Mouse (Mus musculus) naive thymus-derived CD4-positive, alpha-beta T cell, adult 2 months (primary cell): ENCODE data around the gene BC028528.
"Not testable (repeated sequence)": the region's sequence is repeated elsewhere in the genome, so short reads cannot be mapped to it uniquely, and the experiment has no call there.

Experiments used
- DNase-seq: peaks from one replicate; pipeline ENCODE4 v3.0.0-alpha.2; 2011; ENCODE audit warnings: low read depth

The BC028528 gene

DNA sequence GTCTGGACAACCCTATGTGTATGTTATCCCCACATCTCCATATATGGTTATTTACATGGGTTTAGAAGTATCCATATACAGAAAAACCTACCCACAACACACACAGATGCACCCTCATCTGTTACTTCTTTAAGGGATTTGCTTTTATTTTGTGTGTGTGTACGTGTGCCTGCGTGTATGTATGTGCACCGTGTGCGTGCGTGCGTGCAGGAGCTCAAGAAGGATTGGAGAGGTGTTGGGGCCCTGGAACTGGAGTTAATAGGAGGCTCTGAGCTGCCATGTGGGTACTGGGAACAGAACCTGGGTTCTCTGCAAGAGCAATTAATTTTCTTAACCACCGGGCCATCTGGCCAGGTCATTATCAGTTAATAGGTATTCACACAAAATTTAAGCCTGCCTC lies 19.8 kb downstream of the BC028528 start:
- no peak for DNase-seq

DNA sequence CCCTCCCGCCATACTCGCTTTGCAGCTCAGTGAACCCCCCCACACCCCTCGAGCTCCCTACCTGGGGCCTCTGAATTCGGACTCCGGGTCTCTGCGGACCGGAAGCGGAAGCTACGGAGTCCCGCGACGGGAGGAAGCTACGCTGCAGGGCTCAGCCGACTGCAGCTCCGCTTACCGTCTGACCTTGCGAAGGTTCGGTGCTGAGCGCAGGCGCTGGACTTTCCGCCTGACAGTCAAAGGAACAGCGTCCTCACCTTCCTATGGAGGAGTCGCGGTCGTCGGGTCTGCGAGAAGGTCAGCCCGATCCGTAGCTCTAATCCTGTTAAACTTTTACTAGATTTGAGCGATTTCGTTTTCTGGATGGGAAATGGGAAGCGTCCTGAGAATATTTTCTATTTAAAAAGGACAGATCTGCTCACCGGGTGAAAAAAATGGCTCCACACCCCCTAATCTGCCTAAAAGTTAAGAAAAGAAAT lies 20.4 kb downstream of the BC028528 start, which contains the start of gene Mrps21:
Gene Mrps21, minus strand, starts transcription at position 128 of the 476 bp plus-strand sequence.
- peak; percentile 80 for DNase-seq

DNA sequence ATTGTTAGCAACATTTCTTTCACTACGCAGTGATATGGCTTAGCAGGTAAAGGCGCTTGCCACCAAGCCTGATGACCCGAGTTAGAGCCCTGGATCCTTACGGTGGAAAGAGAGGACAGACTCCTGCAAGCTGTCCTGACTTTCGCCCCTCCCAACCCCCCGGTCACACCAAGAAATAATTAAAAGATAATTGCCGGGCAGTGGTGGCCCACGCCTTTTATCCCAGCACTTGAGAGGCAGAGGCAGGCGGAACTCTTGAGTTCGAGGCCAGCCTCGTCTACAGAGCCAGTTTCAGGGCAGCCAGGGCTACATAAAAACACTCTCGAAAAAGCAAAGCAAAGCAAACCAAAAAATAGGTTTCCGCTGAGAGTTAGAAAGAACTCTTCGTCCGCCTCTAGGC lies 20.8 kb downstream of the BC028528 start:
- DNase-seq = no peak

DNA sequence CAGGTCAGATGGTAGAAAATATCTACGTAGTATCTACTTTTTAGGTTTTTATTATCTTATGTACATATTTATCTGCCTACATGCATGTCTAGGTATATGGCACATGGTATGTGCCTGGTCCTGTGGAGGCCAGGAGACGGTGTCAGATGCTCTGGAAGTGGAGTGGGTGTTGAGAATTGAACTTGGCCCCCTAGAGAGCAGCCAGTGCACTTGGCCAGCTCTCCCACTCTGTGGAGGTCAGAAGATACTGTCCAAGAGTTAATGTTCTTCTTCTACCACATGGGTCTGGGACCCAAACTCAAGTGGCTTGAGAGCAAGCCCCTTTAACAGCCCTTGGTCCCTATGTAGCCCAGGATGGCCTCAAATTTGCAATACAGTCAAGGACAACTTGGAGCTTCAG lies 24.4 kb downstream of the BC028528 start:
- no peak for DNase-seq

DNA sequence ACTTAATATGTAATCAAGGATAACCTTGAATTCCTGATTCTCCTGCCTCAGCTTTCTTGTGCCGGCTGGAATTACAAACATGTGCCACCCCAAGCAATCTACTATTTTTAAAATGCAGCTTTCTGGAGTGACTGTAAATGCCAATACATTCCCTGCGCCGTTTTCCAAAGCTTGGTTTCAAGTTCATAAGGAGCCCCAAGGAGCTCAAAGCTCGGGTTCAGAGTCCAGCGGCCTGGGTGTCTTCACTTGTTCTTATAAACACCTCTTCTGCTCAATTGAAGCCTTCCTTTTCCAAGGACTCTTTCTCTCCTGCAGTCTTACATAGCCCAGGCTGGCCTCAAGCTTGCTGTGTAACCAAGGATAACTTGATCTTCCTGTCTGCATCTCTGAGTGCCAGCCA lies 25.7 kb downstream of the BC028528 start:
- no peak for DNase-seq

DNA sequence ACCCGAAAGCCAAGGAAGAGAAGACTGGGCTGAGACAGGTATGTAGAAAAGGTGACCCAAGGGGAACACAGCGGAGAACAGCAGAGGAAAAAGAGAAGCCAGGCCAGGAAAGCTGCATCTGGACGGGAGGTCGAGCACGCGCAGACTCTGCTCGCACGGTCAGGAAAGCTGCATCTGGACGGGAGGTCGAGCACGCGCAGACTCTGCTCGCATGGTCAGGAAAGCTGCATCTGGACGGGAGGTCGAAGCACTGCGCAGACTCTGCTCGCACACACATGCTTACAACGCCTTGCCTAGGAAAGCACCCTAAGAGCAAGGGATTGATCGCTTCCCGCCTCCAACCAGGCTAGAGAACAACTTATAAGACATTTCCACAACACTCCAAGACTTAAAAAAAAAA lies 26.2 kb downstream of the BC028528 start:
- no peak for DNase-seq

DNA sequence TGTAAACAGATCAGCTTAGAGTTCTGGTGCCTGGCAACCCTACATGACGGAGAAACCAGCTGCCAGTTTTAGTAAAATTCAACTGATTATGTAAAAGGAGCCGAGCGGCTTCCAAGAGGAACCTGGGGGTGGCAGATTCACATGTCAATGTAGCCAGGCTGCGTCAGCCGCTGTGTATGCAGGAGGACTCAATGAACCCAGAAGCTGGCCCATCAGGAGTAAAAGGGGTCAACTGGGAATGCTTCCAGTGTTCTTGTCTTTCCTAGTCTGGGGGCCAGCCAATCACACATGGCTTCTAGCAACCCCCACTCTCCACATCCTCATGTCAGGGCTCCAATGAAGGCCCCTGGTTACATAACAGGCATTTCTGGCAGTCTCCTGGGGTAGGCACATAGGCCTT lies 26.8 kb downstream of the BC028528 start:
- DNase-seq = no peak

DNA sequence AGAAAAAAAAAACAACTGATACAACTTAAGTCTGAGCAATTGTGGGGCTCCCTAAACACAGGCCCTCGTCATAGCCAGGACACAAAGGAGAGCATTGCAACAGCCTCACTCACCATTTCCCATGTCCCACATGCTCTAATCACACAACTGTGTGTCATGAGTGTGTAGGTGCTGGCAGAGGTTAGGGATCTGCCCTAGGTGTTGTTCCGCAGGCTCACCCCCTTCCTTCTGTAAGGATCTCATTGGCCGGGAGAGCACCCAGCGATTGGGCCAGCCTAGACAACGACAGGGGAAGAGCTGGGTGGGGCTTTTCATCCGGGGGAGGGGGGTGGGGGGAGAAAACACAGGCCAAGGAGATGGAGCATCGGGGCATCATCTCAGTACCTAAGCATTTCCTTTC lies 28.2 kb downstream of the BC028528 start:
- DNase-seq = no peak

DNA sequence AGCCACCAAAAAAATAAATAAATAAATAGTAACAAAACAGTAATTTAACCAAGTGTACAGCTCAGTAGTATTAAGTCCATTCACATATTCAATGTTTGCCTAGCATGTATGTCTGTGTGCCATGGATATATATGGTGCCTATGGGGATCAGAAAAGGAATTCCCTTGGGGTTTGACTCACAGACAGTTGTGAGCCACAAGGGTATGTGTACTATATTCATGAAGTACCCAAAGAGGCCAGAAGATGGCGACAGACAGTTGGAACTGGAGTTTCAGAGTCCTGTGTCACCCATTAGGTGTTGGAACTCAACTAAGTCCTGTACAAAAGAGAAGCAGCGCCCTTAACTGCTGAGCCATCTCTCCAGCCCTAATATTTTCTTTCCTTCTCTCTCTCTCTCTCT lies 30.0 kb downstream of the BC028528 start:
- peak; percentile 92 for DNase-seq

DNA sequence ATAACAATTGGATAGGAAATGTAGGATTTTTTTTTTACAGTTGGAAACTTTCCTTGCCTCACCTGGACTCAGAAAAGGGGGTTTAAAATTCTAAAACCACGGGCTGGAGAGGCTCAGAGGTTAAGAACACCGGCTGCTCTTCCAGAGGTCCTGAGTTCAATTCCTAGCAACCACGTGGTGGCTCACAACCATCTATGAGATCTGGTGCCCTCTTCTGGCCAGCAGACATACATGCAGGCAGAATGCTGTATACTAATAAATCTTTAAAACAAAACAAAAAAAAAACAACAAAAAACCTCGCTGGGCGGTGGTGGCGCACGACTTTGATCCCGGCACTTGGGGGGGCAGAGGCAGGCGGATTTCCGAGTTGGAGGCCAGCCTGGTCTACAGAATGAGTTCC lies 30.6 kb downstream of the BC028528 start:
- DNase-seq = peak; percentile 67

DNA sequence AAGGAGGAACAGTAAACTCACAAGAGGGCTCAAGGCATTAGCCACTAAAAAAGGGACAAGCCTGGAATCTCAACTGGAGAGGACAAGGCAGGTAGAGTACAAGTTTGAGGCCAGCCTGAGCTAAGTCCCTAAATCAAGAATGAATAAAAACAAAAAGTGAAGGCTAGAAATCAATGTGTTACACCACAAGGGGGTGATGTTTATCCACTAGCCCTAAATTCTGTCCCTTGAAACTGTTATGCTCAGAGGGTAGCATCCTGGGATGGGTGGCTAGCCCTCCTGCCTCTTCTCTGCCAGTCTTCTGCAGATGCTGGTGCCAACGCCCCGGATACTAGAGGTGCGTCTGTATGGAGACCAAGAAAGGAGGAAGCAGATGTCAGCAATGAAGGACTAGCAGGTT lies 31.5 kb downstream of the BC028528 start:
- peak; percentile 53 for DNase-seq

DNA sequence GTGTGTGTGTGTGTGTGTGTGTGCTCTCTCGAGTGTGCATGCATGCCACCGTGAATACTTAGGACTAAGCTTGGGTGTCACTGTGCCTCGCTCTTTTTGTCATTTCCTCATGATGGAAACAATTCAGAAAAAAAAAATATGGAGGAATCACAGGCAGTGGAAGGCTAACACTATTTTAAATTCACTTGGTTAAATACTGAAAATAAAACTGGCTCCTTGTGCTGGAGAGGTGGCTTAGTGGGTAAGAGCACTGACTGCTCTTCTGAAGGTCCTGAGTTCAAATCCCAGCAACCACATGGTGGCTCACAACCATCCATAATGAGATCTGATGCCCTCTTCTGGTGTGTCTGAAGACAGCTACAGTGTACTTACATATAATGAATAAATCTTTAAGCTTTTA lies 33.5 kb downstream of the BC028528 start:
- DNase-seq = not testable (repeated sequence)

DNA sequence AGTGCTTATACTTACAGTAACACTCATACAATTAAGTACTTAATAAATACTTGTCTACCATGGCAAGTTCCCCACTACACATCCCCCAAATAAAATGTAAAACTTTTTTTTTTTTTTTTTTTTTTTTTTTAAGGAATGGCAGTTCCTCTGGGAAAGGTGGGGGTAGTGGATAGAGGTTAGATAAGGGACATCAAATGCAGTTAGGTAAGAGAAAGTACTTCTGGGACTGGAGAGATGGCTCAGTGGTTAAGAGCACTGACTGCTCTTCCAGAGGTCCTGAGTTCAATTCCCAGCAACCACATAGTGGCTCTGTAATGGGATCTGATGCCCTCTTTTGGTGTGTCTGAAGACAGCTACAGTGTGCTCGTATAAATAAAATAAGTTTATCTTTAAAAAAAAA lies 34.8 kb downstream of the BC028528 start:
- DNase-seq = not testable (repeated sequence)

DNA sequence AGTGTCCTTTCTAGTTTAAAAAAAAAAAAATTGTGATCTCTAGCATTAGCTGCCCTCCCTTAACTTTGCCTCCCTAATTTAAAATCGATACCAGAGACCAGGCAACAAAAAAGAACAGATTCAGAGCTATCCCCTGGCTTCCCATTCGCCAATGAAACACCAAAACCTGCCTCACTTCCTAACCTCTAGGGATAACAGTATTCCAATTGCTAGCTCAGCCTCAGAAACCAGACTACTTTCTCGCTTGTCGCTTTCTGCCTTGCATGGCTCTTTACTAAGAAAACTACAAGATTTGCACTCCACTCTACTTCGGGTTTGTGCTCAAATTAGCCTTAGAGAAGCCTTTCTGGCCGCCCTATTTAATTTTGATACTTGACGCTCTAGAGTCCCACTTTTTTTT lies 35.7 kb downstream of the BC028528 start:
- no peak for DNase-seq

DNA sequence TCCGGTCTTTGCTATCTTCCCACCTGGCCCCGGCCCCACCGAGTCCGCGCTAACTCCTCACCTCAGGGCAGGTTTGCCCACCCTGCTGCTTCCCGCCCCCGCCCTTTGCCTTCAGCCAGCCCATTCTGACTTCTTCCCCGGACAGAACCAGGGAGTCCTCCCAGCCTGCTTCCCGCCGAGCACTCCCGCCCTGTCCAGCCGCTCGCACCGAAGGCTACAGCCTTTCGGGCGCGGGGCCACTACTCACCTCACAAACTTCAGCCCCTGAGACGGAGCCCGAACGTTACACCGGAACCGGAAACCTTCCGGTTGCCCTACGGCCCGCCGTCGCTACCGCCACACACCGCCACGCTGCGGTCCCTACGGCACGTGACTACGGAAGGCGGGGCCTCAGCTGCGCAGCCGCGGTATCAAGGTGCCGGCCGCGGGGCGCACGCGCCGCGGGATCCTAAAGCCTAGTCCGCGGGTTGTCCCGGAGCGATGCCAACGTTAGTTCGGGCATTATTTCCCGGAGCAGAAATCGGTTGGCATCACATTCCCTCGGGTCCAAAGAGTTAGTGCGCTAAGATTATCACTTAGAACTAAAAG lies 36.2 kb downstream of the BC028528 start, which contains the start of gene Prpf3:
Gene Prpf3, minus strand, starts transcription at position 384 of the 588 bp plus-strand sequence.
- peak; percentile 94 for DNase-seq

DNA sequence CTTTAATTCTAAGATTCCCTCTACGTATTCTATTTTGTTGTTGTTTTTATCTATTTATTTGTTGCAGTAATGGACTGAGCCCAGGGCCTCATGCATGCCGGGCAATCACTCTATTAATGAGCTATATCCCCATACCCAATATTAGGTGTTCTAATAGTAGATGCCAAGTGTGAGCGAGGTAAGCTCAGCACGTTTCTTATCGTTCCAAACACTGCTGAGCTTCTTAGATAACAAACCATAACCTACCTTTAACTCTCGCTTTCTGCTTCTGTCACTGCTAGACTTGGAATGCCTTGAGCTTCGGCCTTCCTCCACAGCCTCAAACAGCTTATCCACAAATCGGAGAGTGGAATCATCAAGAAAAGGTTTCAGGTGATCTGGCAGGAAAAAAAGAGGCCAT lies 40.5 kb downstream of the BC028528 start:
- DNase-seq = no peak

DNA sequence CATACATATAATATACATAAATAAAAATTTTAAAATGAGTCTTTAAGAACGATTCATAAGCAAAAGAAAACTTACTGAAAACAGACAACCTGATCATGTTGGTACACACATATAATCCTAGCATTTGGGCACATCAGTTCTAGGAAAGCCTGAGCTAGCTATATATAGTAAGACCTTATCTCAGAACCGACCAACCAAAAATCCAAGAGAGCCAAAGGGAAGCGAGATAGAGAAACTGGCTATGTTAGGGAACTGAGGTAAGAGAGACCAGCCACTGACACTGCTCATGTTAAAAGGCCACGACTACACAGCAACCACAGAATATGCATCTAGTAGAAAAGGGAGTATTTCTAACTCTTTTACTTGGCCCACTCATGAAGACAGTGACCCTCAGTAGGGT lies 41.2 kb downstream of the BC028528 start:
- DNase-seq = no peak

DNA sequence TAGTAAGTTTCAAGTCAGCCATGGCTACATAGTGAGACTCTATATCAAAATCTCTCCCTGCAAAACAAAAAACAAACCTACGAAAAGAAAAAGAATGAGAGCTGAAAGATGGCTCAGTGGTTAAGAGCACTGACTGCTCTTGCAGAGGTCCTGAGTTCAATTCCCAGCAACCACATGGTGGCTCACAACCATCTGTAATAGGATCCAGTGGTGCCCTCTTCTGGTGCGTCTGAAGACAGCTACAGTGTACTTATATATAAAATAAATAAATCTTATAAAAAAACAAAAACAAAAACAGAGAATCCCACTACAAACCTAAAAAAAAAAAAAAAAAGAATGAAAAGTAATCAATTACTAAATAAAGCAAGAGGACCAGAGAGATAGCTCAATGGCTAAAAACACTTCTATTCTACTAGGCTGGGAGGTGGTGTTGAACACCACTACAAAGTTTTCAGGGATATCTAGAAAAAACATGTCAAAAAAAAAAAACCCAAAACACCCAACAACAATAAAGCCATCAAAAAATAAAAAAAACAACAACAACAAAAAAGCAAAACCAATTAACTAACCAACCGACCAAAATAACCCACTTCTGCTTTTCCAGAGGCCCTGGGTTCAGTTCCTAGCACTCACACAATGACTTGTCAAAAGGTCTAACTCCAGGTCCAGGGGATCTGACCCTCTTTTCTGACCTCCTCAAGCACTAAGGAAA lies 49.1 kb downstream of the BC028528 start:
- DNase-seq = peak; percentile 25

DNA sequence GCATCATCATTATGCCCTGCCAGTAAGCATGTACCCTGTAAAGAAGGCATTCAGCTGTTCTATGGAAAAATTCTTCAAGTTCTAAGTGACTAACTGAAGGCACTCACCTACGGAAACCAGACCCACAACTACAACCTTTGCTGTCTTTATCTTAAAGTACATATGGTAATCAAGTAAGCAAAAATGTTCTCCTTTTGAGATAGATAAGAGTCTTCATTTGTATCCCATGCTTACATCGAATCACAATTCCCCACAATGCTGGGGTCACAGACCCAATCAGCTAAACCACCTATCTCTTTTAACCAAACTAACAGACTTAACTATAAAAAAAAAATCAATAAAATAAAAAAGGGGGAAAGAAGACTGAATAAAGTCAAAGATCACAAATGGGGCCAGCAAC lies 52.6 kb downstream of the BC028528 start:
- no peak for DNase-seq
